Mouse (Mus musculus) left cerebral cortex, adult 11 months (tissue): ENCODE data around the gene Igfbp1.
"Not testable (repeated sequence)": the region's sequence is repeated elsewhere in the genome, so short reads cannot be mapped to it uniquely, and the experiment has no call there.

Experiments
- DNase-seq: peaks from one replicate; pipeline ENCODE4 v3.0.0; 2022; ENCODE audit warnings: low spot score

The Igfbp1 gene

GRCm38 (mm10) chr11:7195312-7195685, 2.3 kb upstream of the Igfbp1 start:
- DNase-seq: no peak

GRCm38 (mm10) chr11:7198006-7198405, 424 bp downstream of the Igfbp1 start:
- no peak for DNase-seq

- DNase-seq: no peak
Observed at GRCm38 (mm10) chr11:7198481-7199256, 1.1 kb downstream of the Igfbp1 start.

GRCm38 (mm10) chr11:7199736-7200392, 2.3 kb downstream of the Igfbp1 start:
- DNase-seq: no peak

GRCm38 (mm10) chr11:7200393-7200783, 2.8 kb downstream of the Igfbp1 start:
- DNase-seq: no peak

- no peak for DNase-seq
Observed at GRCm38 (mm10) chr11:7202206-7202605, 4.6 kb downstream of the Igfbp1 start.

- DNase-seq: no peak
Observed at GRCm38 (mm10) chr11:7203846-7204245, 6.3 kb downstream of the Igfbp1 start.

GRCm38 (mm10) chr11:7210343-7210742, 12.8 kb downstream of the Igfbp1 start:
- peak; percentile 66 for DNase-seq

GRCm38 (mm10) chr11:7211211-7211610, 13.6 kb downstream of the Igfbp1 start:
- DNase-seq: no peak

GRCm38 (mm10) chr11:7212126-7212798, 14.7 kb downstream of the Igfbp1 start:
- DNase-seq: no peak

GRCm38 (mm10) chr11:7213161-7213500, 15.5 kb downstream of the Igfbp1 start:
- no peak for DNase-seq

GRCm38 (mm10) chr11:7213501-7214341, 16.1 kb downstream of the Igfbp1 start, which contains the start of gene Igfbp3:
Gene Igfbp3, minus strand, starts transcription at chr11:7213923.
- peak; percentile 74 for DNase-seq

GRCm38 (mm10) chr11:7214342-7214660, 16.7 kb downstream of the Igfbp1 start:
- DNase-seq: no peak

- peak; percentile 44 for DNase-seq
Observed at GRCm38 (mm10) chr11:7214761-7215160, 17.2 kb downstream of the Igfbp1 start.

GRCm38 (mm10) chr11:7215703-7216102, 18.1 kb downstream of the Igfbp1 start:
- DNase-seq: peak; percentile 26

- not testable (repeated sequence) for DNase-seq
Observed at GRCm38 (mm10) chr11:7221826-7222225, 24.2 kb downstream of the Igfbp1 start.

GRCm38 (mm10) chr11:7226200-7226599, 28.6 kb downstream of the Igfbp1 start:
- no peak for DNase-seq

GRCm38 (mm10) chr11:7226810-7227550, 29.4 kb downstream of the Igfbp1 start:
- DNase-seq: no peak

- no peak for DNase-seq
Observed at GRCm38 (mm10) chr11:7228107-7228506, 30.5 kb downstream of the Igfbp1 start.

GRCm38 (mm10) chr11:7230000-7230399, 32.4 kb downstream of the Igfbp1 start:
- DNase-seq: no peak

- no peak for DNase-seq
Observed at GRCm38 (mm10) chr11:7231958-7232357, 34.4 kb downstream of the Igfbp1 start.

- no peak for DNase-seq
Observed at GRCm38 (mm10) chr11:7233333-7233732, 35.8 kb downstream of the Igfbp1 start.
